Mouse (Mus musculus) layer of hippocampus, adult 9-10 months (tissue): Measurements from ENCODE around the gene Nelfa.
"Not testable (repeated sequence)": the region's sequence is repeated elsewhere in the genome, so short reads cannot be mapped to it uniquely, and the experiment has no call there.

Source experiments
- DNase-seq: peaks from one replicate; pipeline ENCODE4 v3.0.0; 2022; ENCODE audit warnings: low spot score

Gene Nelfa

GRCm38 (mm10) chr5:33919466-33919865 is 16.7 kb downstream of the Nelfa start:
- no peak for DNase-seq

- not testable (repeated sequence) for DNase-seq
These were observed 19.6 kb downstream of the Nelfa start for GRCm38 (mm10) chr5:33916616-33917015.

GRCm38 (mm10) chr5:33915031-33915430 is 21.2 kb downstream of the Nelfa start:
- DNase-seq = not testable (repeated sequence)

DNA sequence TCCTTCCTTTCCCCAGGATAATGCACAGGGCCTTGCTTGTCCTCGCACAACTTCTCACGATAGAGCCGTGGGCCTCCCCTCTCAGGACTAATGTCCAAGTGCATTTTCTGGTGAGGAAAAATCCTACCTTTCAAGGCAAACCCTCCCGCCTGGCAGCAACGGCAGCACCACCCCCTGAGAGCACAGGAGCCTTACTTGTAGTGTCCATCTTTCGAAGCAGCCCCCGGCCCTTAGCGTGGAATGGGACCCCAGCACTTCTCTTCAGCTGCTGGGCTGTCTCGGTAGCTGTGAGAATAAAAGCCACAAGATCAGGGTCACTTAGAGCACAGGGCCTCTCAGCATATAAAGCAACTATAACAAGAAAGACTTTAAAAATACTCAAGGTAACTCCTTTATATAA is 33.0 kb downstream of the Nelfa start:
- no peak for DNase-seq

- no peak for DNase-seq
These were observed 33.5 kb downstream of the Nelfa start for GRCm38 (mm10) chr5:33902696-33903095.

DNA sequence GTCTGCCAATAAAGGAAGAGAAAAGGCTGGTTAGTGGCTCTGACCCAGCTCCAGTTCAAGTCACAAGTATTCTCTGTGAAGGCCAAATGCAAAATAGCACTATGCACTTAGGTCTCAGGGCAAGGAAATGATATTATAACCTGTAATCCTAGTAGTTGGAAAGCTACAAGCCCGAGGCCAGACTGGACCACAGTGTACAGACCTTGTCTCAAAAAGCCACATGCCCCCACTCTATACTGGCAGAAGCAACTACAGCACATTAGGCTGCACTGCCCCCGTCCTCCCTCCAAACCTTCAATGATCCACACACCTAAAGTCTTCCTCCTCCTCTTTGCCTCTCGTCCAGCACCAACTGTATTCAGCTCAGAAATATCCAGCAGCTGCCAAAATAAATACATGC is 34.9 kb downstream of the Nelfa start:
- DNase-seq = no peak

GRCm38 (mm10) chr5:33900701-33901263 is 35.4 kb downstream of the Nelfa start:
- DNase-seq = no peak

GRCm38 (mm10) chr5:33900101-33900500 is 36.1 kb downstream of the Nelfa start:
- DNase-seq = no peak

DNA sequence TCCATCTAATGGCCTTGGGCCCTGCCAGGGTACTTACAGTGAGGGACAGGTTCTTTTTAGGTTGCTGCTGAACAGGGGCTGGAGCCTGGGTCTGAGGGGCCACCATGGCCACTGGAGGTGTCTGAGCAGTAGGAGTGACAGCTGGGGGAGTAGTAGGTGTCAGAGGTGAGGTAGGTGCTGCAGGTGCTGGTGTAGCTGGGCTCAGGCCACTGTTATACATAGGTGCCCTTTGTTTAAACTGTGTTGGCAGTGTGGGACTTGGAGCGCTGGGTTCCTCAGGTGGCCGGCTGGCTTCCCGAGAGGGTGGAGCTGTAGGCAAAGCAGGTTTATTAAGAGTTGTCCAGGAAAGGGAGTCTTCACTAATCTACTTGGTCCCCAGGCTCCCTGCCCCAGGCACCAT is 37.0 kb downstream of the Nelfa start:
- DNase-seq = no peak

DNA sequence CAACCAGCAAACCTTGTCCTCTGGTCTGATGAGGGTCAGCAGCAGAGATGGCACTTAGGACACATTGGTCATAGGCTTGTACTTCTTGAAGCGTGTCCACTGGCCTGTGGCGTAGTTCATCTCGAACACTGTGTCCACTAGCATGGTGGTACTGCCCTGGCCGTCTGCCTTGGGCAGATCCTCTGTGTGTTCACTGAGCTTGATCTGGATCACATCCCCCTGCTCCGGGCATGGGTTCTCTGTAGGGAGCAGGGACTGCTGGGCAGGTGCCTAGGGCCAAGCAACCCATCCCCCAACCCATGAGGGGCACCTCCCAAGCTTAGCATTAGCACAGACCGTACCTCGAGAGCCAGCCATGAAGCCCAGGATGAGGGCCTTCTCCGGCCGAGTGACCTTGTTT is 37.5 kb downstream of the Nelfa start:
- no peak for DNase-seq

- no peak for DNase-seq
These were observed 39.1 kb downstream of the Nelfa start for GRCm38 (mm10) chr5:33897158-33897557.

GRCm38 (mm10) chr5:33895116-33895515 is 41.1 kb downstream of the Nelfa start:
- no peak for DNase-seq

DNA sequence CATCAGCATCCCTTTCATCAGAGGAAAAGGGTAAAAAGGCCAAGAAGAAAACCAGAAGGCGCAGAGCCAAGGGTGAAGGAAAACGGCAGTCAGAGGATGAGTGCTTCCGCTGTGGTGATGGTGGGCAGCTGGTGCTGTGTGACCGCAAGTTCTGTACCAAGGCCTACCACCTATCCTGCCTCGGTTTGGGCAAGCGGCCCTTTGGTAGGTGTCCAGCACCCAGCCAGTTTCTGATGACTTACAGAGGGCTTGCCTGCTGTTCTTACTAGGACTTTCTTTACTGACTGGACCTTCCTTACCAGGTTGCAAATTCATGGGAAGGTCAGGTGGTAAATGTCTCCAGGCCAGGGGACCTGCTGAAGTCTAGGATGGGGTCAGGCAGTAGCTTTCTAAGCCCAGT is 42.8 kb downstream of the Nelfa start:
- no peak for DNase-seq

GRCm38 (mm10) chr5:33881118-33881517 is 55.1 kb downstream of the Nelfa start:
- no peak for DNase-seq

- no peak for DNase-seq
These were observed 60.7 kb downstream of the Nelfa start for GRCm38 (mm10) chr5:33875472-33875871.

- no peak for DNase-seq
These were observed 78.5 kb downstream of the Nelfa start for GRCm38 (mm10) chr5:33857693-33858092.

GRCm38 (mm10) chr5:33854019-33854418 is 82.2 kb downstream of the Nelfa start:
- DNase-seq = no peak

GRCm38 (mm10) chr5:33853086-33853485 is 83.1 kb downstream of the Nelfa start:
- no peak for DNase-seq

DNA sequence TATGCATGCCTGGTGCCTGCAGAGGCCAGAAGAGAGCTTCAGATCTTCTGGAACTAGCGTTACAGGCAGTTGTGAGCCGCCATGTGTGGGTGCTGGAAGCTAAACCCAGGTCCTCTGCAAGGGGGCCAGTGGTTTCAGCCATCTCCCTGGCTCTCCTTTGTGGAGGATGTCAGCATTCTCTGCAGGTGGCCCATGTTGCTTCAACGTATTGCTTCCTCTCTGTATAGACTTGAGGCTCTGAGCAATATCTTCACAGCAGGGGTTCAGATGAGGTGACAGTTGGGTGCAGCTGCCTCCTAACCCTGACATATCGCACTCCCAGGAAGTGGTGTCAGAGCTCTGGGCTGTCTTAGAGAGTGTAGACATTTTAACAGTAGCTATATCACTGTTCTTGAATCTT is 84.7 kb downstream of the Nelfa start:
- no peak for DNase-seq
